Mouse (Mus musculus) urinary bladder, postnatal 4 days (tissue): ENCODE measurements at regions not wholly inside any gene's neighbourhood (a gene's known extent, or its start where the extent isn't known, plus 50 kb on each side); places are given as distances from the start of the nearest gene placed in this dataset.

ENCODE experiments used
- DNase-seq, 2 experiments: peaks; one replicate each; pipeline ENCODE4 v3.0.0; 2021 to 2022; ENCODE audit warnings: low spot score in 2 of 2

GRCm38 (mm10) chr8:128223522-128223921, 134.9 kb upstream of the Nrp1 start:
- no peak for DNase-seq

- no peak for DNase-seq
Measured at GRCm38 (mm10) chr8:128225123-128225522, 133.3 kb upstream of the Nrp1 start.

- no peak for DNase-seq
Measured at GRCm38 (mm10) chr8:128235071-128235470, 123.3 kb upstream of the Nrp1 start.

- no peak for DNase-seq
Measured at GRCm38 (mm10) chr8:128235527-128235926, 122.9 kb upstream of the Nrp1 start.

- no peak for DNase-seq
Measured at GRCm38 (mm10) chr8:128236097-128236496, 122.3 kb upstream of the Nrp1 start.

GRCm38 (mm10) chr8:128238948-128239347, 119.5 kb upstream of the Nrp1 start:
- no peak for DNase-seq

GRCm38 (mm10) chr8:128239783-128240182, 118.6 kb upstream of the Nrp1 start:
- DNase-seq = no peak

- no peak for DNase-seq
Measured at GRCm38 (mm10) chr8:128241200-128241599, 117.2 kb upstream of the Nrp1 start.

- DNase-seq = no peak
Measured at GRCm38 (mm10) chr8:128242465-128243251, 115.7 kb upstream of the Nrp1 start.

- no peak for DNase-seq
Measured at GRCm38 (mm10) chr8:128251723-128252122, 106.7 kb upstream of the Nrp1 start.

- no peak for DNase-seq
Measured at GRCm38 (mm10) chr8:128260836-128261235, 97.6 kb upstream of the Nrp1 start.

- no peak for DNase-seq
Measured at GRCm38 (mm10) chr8:128261367-128261766, 97.0 kb upstream of the Nrp1 start.

GRCm38 (mm10) chr8:128263251-128263947, 95.0 kb upstream of the Nrp1 start:
- no peak for DNase-seq

GRCm38 (mm10) chr8:128267261-128267660, 91.1 kb upstream of the Nrp1 start:
- no peak for DNase-seq

- no peak for DNase-seq
Measured at GRCm38 (mm10) chr8:128268010-128268409, 90.4 kb upstream of the Nrp1 start.

- no peak for DNase-seq
Measured at GRCm38 (mm10) chr8:128269546-128269945, 88.9 kb upstream of the Nrp1 start.

GRCm38 (mm10) chr8:128272866-128273344, 85.5 kb upstream of the Nrp1 start:
- DNase-seq = peak in 1 of 2 experiments; percentile 17

GRCm38 (mm10) chr8:128276475-128276874, 81.9 kb upstream of the Nrp1 start:
- no peak for DNase-seq

GRCm38 (mm10) chr8:128282802-128283201, 75.6 kb upstream of the Nrp1 start:
- no peak for DNase-seq

GRCm38 (mm10) chr8:128283365-128283764, 75.0 kb upstream of the Nrp1 start:
- no peak for DNase-seq

GRCm38 (mm10) chr8:128284816-128285215, 73.6 kb upstream of the Nrp1 start:
- no peak for DNase-seq

- no peak for DNase-seq
Measured at GRCm38 (mm10) chr8:128290076-128290475, 68.3 kb upstream of the Nrp1 start.

GRCm38 (mm10) chr8:128292394-128292793, 66.0 kb upstream of the Nrp1 start:
- no peak for DNase-seq
